Mouse (Mus musculus): Measurements from ENCODE around the gene Lgals3bp.

Gene Lgals3bp

GRCm38 (mm10) chr11:118423266-118423971, 21.5 kb upstream of the Lgals3bp start:
- DNase-seq (ENCODE audit: low read depth, low spot score) = peak; percentile 74

- no peak for DNase-seq (ENCODE audit: low read depth, low spot score)
Measured at GRCm38 (mm10) chr11:118420261-118420660, 18.4 kb upstream of the Lgals3bp start.

- DNase-seq (ENCODE audit: low read depth, low spot score) = peak; percentile 99
Measured at GRCm38 (mm10) chr11:118418834-118419504, 17.1 kb upstream of the Lgals3bp start, which contains the start of gene Cant1. TSS of gene Cant1 (minus strand) at chr11:118419086.

GRCm38 (mm10) chr11:118418442-118418833, 16.5 kb upstream of the Lgals3bp start:
- no peak for DNase-seq (ENCODE audit: low read depth, low spot score)

- DNase-seq (ENCODE audit: low read depth, low spot score) = no peak
Measured at GRCm38 (mm10) chr11:118417496-118417895, 15.6 kb upstream of the Lgals3bp start.

- DNase-seq (ENCODE audit: low read depth, low spot score) = peak; percentile 65
Measured at GRCm38 (mm10) chr11:118416046-118416445, 14.2 kb upstream of the Lgals3bp start.

GRCm38 (mm10) chr11:118415630-118416029, 13.7 kb upstream of the Lgals3bp start:
- no peak for DNase-seq (ENCODE audit: low read depth, low spot score)

- no peak for DNase-seq (ENCODE audit: low read depth, low spot score)
Measured at GRCm38 (mm10) chr11:118414270-118414669, 12.4 kb upstream of the Lgals3bp start.

- no peak for DNase-seq (ENCODE audit: low read depth, low spot score)
Measured at GRCm38 (mm10) chr11:118413055-118413454, 11.2 kb upstream of the Lgals3bp start.

GRCm38 (mm10) chr11:118412601-118413000, 10.7 kb upstream of the Lgals3bp start:
- no peak for DNase-seq (ENCODE audit: low read depth, low spot score)

- no peak for DNase-seq (ENCODE audit: low read depth, low spot score)
Measured at GRCm38 (mm10) chr11:118411271-118411670, 9.4 kb upstream of the Lgals3bp start.

- DNase-seq (ENCODE audit: low read depth, low spot score) = no peak
Measured at GRCm38 (mm10) chr11:118410479-118410878, 8.6 kb upstream of the Lgals3bp start.

GRCm38 (mm10) chr11:118410073-118410444, 8.2 kb upstream of the Lgals3bp start:
- no peak for DNase-seq (ENCODE audit: low read depth, low spot score)

- no peak for DNase-seq (ENCODE audit: low read depth, low spot score)
Measured at GRCm38 (mm10) chr11:118409106-118410072, 7.5 kb upstream of the Lgals3bp start.

- DNase-seq (ENCODE audit: low read depth, low spot score) = no peak
Measured at GRCm38 (mm10) chr11:118408051-118408740, 6.3 kb upstream of the Lgals3bp start.

GRCm38 (mm10) chr11:118407318-118407910, 5.5 kb upstream of the Lgals3bp start:
- no peak for DNase-seq (ENCODE audit: low read depth, low spot score)

GRCm38 (mm10) chr11:118406521-118406920, 4.6 kb upstream of the Lgals3bp start:
- DNase-seq (ENCODE audit: low read depth, low spot score) = no peak

GRCm38 (mm10) chr11:118405311-118405710, 3.4 kb upstream of the Lgals3bp start:
- DNase-seq (ENCODE audit: low read depth, low spot score) = no peak

- DNase-seq (ENCODE audit: low read depth, low spot score) = no peak
Measured at GRCm38 (mm10) chr11:118403951-118404899, 2.3 kb upstream of the Lgals3bp start.

GRCm38 (mm10) chr11:118403183-118403582, 1.3 kb upstream of the Lgals3bp start:
- DNase-seq (ENCODE audit: low read depth, low spot score) = no peak

Data from skeletal muscle tissue, adult 2 months (tissue).